Mouse (Mus musculus): ENCODE measurements around the gene Bcl2l12. TPM values are rescaled to one million over a fixed set of nuclear protein-coding genes. Genes with fewer than 3 reads are reported as not detected.

The Bcl2l12 gene
- 43.3 and 49.2 TPM in 2 replicates for polyA plus RNA-seq (2012; rRNA removed)

GRCm38 (mm10) chr7:44998501-44998955, at the start of gene Bcl2l12:
TSS of gene Bcl2l12 (minus strand) at chr7:44998712.

GRCm38 (mm10) chr7:45017242-45018061, 18.9 kb upstream of the Bcl2l12 start, which contains the start of gene Rras:
TSS of gene Rras (plus strand) at chr7:45017961.

GRCm38 (mm10) chr7:45015957-45016612, 17.6 kb upstream of the Bcl2l12 start, which contains the start of gene Scaf1:
TSS of gene Scaf1 (minus strand) at chr7:45016363.

GRCm38 (mm10) chr7:44997231-44997939, 1.1 kb downstream of the Bcl2l12 start, which contains the start of gene Irf3:
TSS of gene Irf3 (plus strand) at chr7:44997648.

GRCm38 (mm10) chr7:44986192-44986878, 12.2 kb downstream of the Bcl2l12 start, which contains the start of gene Prmt1:
TSS of gene Prmt1 (minus strand) at chr7:44986568.

GRCm38 (mm10) chr7:44974383-44975116, 24.0 kb downstream of the Bcl2l12 start, which contains the start of gene Cpt1c:
TSS of gene Cpt1c (minus strand) at chr7:44974851.

GRCm38 (mm10) chr7:44942904-44943303, 55.6 kb downstream of the Bcl2l12 start, which contains the start of gene Tsks:
TSS of gene Tsks (plus strand) at chr7:44943204.

Other genes with a start within 250 kb of the Bcl2l12 start
- gene Zfp473, start 247.7 kb downstream of the Bcl2l12 start, polyA plus RNA-seq (2012; rRNA removed) = 0.66 and 0.89 TPM in 2 replicates
- 121 and 156 TPM in 2 replicates for gene Nup62, start 182.6 kb downstream of the Bcl2l12 start, polyA plus RNA-seq (2012; rRNA removed)
- gene Il4i1, start 182.3 kb downstream of the Bcl2l12 start, polyA plus RNA-seq (2012; rRNA removed) = 3.7 and 5.0 TPM in 2 replicates
- 231 and 322 TPM in 2 replicates for gene Atf5, start 182.1 kb downstream of the Bcl2l12 start, polyA plus RNA-seq (2012; rRNA removed)
- 475 and 657 TPM in 2 replicates for gene Akt1s1, start 149.7 kb downstream of the Bcl2l12 start, polyA plus RNA-seq (2012; rRNA removed)
- 147 and 164 TPM in 2 replicates for gene Tbc1d17, start 149.6 kb downstream of the Bcl2l12 start, polyA plus RNA-seq (2012; rRNA removed)
- gene Pnkp, start 141.6 kb downstream of the Bcl2l12 start, polyA plus RNA-seq (2012; rRNA removed) = 65.1 and 72.1 TPM in 2 replicates
- gene Ptov1, start 128.9 kb downstream of the Bcl2l12 start, polyA plus RNA-seq (2012; rRNA removed) = 762 and 793 TPM in 2 replicates
- gene Med25, start 106.0 kb downstream of the Bcl2l12 start, polyA plus RNA-seq (2012; rRNA removed) = 274 and 494 TPM in 2 replicates
- gene Fuz, start 102.6 kb downstream of the Bcl2l12 start, polyA plus RNA-seq (2012; rRNA removed) = 133 and 143 TPM in 2 replicates
- gene Ap2a1, start 69.2 kb downstream of the Bcl2l12 start, polyA plus RNA-seq (2012; rRNA removed) = 132 and 136 TPM in 2 replicates
- gene Tsks, start 55.5 kb downstream of the Bcl2l12 start, polyA plus RNA-seq (2012; rRNA removed) = 0.08 TPM in 1 of 2 replicates, not detected in the other
- 61.1 and 66.1 TPM in 2 replicates for gene Cpt1c, start 23.9 kb downstream of the Bcl2l12 start, polyA plus RNA-seq (2012; rRNA removed)
- 364 and 448 TPM in 2 replicates for gene Prmt1, start 12.1 kb downstream of the Bcl2l12 start, polyA plus RNA-seq (2012; rRNA removed)
- 154 and 158 TPM in 2 replicates for gene Irf3, start 1.1 kb downstream of the Bcl2l12 start, polyA plus RNA-seq (2012; rRNA removed)
- gene Scaf1, start 17.7 kb upstream of the Bcl2l12 start, polyA plus RNA-seq (2012; rRNA removed) = 116 and 132 TPM in 2 replicates
- gene Rras, start 19.2 kb upstream of the Bcl2l12 start, polyA plus RNA-seq (2012; rRNA removed) = 161 and 171 TPM in 2 replicates
- gene Prr12, start 54.2 kb upstream of the Bcl2l12 start, polyA plus RNA-seq (2012; rRNA removed) = 17.5 and 18.4 TPM in 2 replicates
- 157 and 163 TPM in 2 replicates for gene Nosip, start 63.7 kb upstream of the Bcl2l12 start, polyA plus RNA-seq (2012; rRNA removed)
- gene Prrg2, start 64.0 kb upstream of the Bcl2l12 start, polyA plus RNA-seq (2012; rRNA removed) = 90.9 and 100 TPM in 2 replicates
- 537 and 545 TPM in 2 replicates for gene Rcn3, start 93.5 kb upstream of the Bcl2l12 start, polyA plus RNA-seq (2012; rRNA removed)
- gene Fcgrt, start 105.1 kb upstream of the Bcl2l12 start, polyA plus RNA-seq (2012; rRNA removed) = 132 and 135 TPM in 2 replicates
- gene Rps11, start 125.7 kb upstream of the Bcl2l12 start, polyA plus RNA-seq (2012; rRNA removed) = 173 and 237 TPM in 2 replicates
- 1,241 and 3,203 TPM in 2 replicates for gene Rpl13a, start 130.0 kb upstream of the Bcl2l12 start, polyA plus RNA-seq (2012; rRNA removed)
- 1.9 TPM in 1 of 2 replicates, not detected in the other for gene Gm45713, start 137.5 kb upstream of the Bcl2l12 start, polyA plus RNA-seq (2012; rRNA removed)
- 38.5 and 68.0 TPM in 2 replicates for gene Flt3l, start 137.7 kb upstream of the Bcl2l12 start, polyA plus RNA-seq (2012; rRNA removed)
- 60.2 and 64.9 TPM in 2 replicates for gene Pih1d1, start 155.6 kb upstream of the Bcl2l12 start, polyA plus RNA-seq (2012; rRNA removed)
- 87.7 and 97.6 TPM in 2 replicates for gene Aldh16a1, start 155.9 kb upstream of the Bcl2l12 start, polyA plus RNA-seq (2012; rRNA removed)
- 0.17 and 0.20 TPM in 2 replicates for gene Slc17a7, start 165.2 kb upstream of the Bcl2l12 start, polyA plus RNA-seq (2012; rRNA removed)
- gene Gfy, start 180.9 kb upstream of the Bcl2l12 start, polyA plus RNA-seq (2012; rRNA removed) = not detected in 2 replicates
- gene Pth2, start 182.3 kb upstream of the Bcl2l12 start, polyA plus RNA-seq (2012; rRNA removed) = not detected in 2 replicates
- 3.1 and 4.1 TPM in 2 replicates for gene Ccdc155, start 206.2 kb upstream of the Bcl2l12 start, polyA plus RNA-seq (2012; rRNA removed)
- gene Dkkl1, start 213.4 kb upstream of the Bcl2l12 start, polyA plus RNA-seq (2012; rRNA removed) = 2.1 and 3.3 TPM in 2 replicates
- gene Tead2, start 217.0 kb upstream of the Bcl2l12 start, polyA plus RNA-seq (2012; rRNA removed) = 119 and 183 TPM in 2 replicates
- 13.2 and 14.5 TPM in 2 replicates for gene Cd37, start 240.4 kb upstream of the Bcl2l12 start, polyA plus RNA-seq (2012; rRNA removed)
- gene Slc6a16, start 242.4 kb upstream of the Bcl2l12 start, polyA plus RNA-seq (2012; rRNA removed) = 0.15 and 0.40 TPM in 2 replicates